Mouse (Mus musculus) megakaryocyte, embryonic 14.5 days (primary cell): Measurements from ENCODE around the gene Alpk1. TPM values are rescaled to one million over a fixed set of nuclear protein-coding genes. Genes with fewer than 3 reads are reported as not detected.

ENCODE experiments used
- H3K27me3 ChIP-seq: replicated peaks from 2 replicates; pipeline ENCODE3; 2012; ENCODE audit warnings: inconsistent platforms
- H3K36me3 ChIP-seq: replicated peaks from 2 replicates; pipeline ENCODE3; 2012; ENCODE audit warnings: low read length, inconsistent platforms, mixed read lengths
- H3K4me1 ChIP-seq: 2 replicates; pipeline ENCODE4 v1.6.1; 2012; ENCODE audit warnings: inconsistent platforms
- H3K4me3 ChIP-seq: replicated peaks from 2 replicates; pipeline ENCODE3; 2012; ENCODE audit warnings: moderate library complexity, mild to moderate bottlenecking, inconsistent platforms
- H3K9me3 ChIP-seq: 2 replicates; pipeline ENCODE4 v1.6.1; 2012; ENCODE audit warnings: inconsistent platforms
- FLI1 ChIP-seq: IDR thresholded peaks from 2 replicates; pipeline ENCODE4 v1.6.1; 2012; ENCODE audit warnings: low read length, inconsistent platforms, mixed read lengths
- GATA1 ChIP-seq: IDR thresholded peaks from 3 replicates; pipeline ENCODE4 v1.6.1; 2012; ENCODE audit warnings: mixed read lengths, low read length, inconsistent platforms, borderline replicate concordance
- polyA plus RNA-seq: library from polyadenylated mRNA; stranded (reverse); fragments of >175 nt; gene quantifications from 2 replicates; pipeline ENCODE4 v1.2.3, GENCODE M21; 2012; ENCODE audit warnings: low replicate concordance; ENCODE audit not compliant: insufficient read depth

Gene Alpk1
- polyA plus RNA-seq, 1 experiment = 0.25 TPM

DNA sequence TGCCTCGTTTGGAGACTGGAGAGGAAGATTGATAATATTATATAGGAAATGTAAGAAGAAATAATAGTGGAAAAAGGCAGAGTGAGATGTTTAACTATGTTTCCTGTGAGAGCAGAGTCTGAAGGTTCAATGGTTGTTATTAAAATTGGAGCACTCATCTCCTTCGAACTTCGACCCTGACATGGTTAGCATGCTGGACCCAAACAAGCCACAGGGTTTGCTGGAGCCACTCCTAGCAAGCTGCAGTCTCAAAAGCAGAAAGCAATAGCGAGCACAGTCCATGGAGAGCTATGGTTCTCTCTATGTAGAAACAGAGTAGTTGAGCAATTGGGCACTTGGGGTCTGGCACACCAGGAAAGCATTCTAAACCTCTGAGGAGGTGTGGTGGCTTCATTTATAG lies 59.4 kb downstream of the Alpk1 start:
- TF ChIP-seq FLI1 (no peak), GATA1 (no peak)
- H3K9me3 ChIP-seq = no peaks in the 10 kb centered on the region
- H3K4me3 ChIP-seq = no peak overlapping the region
- H3K4me1 ChIP-seq = no peaks in the 10 kb centered on the region
- H3K27me3 ChIP-seq = no peaks in the 10 kb centered on the region
- no peaks in the 10 kb centered on the region for H3K36me3 ChIP-seq

- Histone ChIP-seq H3K27me3 (no peaks in the 10 kb centered on the region), H3K9me3 (no peaks in the 10 kb centered on the region), H3K36me3 (no peaks in the 10 kb centered on the region), H3K4me1 (no peaks in the 10 kb centered on the region), H3K4me3 (no peak overlapping the region)
- TF ChIP-seq GATA1 (no peak), FLI1 (no peak)
Measured at GRCm38 (mm10) chr3:127720050-127720449, 60.3 kb downstream of the Alpk1 start.

DNA sequence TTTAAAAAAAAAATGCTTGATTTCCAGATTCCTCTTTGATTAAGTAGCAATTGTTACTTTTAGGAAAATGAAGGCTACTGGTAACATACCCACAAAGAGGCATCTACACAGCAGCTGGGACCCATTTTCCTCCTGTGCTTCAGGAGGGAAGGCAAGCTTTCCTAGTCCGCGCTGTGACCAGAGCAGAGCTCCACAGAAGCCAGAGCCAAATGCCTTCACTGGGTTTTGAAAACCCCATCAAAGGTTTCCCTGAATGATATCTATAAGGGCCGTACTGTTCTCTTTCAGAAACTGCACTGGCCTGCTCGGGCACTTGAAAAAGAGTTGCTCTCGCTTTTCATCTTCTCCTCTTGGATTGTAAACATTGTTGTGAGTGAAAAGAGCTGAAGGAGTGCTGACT lies 60.7 kb downstream of the Alpk1 start:
- no peaks in the 10 kb centered on the region for H3K4me1 ChIP-seq
- TF ChIP-seq FLI1 (no peak), GATA1 (no peak)
- H3K27me3 ChIP-seq = no peaks in the 10 kb centered on the region
- H3K36me3 ChIP-seq = no peaks in the 10 kb centered on the region
- no peak overlapping the region for H3K4me3 ChIP-seq
- H3K9me3 ChIP-seq = no peaks in the 10 kb centered on the region

GRCm38 (mm10) chr3:127716759-127717158 lies 63.6 kb downstream of the Alpk1 start:
- H3K27me3 ChIP-seq = no peaks in the 10 kb centered on the region
- no peak for TF ChIP-seq FLI1
- TF ChIP-seq GATA1 = no peak
- H3K4me1 ChIP-seq = no peaks in the 10 kb centered on the region
- no peak overlapping the region for H3K4me3 ChIP-seq
- no peaks in the 10 kb centered on the region for H3K36me3 ChIP-seq
- H3K9me3 ChIP-seq = no peaks in the 10 kb centered on the region

DNA sequence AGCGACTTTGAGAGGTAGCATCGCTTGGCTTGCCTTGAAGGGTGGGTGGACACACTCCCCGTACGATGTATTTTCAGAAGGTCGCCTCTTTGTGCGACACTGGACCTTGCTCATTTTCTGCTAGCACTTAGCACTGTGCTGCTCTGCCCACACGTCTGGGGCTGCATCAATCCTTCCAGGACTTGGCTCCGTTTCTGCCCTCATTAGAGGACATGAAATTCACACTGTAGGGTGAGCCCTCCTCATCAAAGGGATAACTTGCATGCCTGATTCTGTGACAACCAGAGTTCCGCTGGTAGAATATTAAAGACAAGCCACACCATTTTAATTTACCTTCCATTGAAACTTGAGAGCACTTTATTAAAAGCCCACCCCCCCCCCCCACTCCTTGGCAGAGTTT lies 67.2 kb downstream of the Alpk1 start:
- no peak for TF ChIP-seq GATA1
- no peak for TF ChIP-seq FLI1
- Histone ChIP-seq H3K9me3 (no peaks in the 10 kb centered on the region), H3K36me3 (no peaks in the 10 kb centered on the region), H3K4me3 (no peak overlapping the region), H3K4me1 (no peaks in the 10 kb centered on the region), H3K27me3 (no peaks in the 10 kb centered on the region)

GRCm38 (mm10) chr3:127711536-127711935 lies 68.8 kb downstream of the Alpk1 start:
- H3K36me3 ChIP-seq = no peaks in the 10 kb centered on the region
- TF ChIP-seq FLI1 (no peak), GATA1 (no peak)
- H3K27me3 ChIP-seq = no peaks in the 10 kb centered on the region
- H3K4me3 ChIP-seq = no peak overlapping the region
- no peaks in the 10 kb centered on the region for H3K4me1 ChIP-seq
- peaks cover 5% of the 10 kb centered on the region; the same call in 1 of the 2 replicates for H3K9me3 ChIP-seq

DNA sequence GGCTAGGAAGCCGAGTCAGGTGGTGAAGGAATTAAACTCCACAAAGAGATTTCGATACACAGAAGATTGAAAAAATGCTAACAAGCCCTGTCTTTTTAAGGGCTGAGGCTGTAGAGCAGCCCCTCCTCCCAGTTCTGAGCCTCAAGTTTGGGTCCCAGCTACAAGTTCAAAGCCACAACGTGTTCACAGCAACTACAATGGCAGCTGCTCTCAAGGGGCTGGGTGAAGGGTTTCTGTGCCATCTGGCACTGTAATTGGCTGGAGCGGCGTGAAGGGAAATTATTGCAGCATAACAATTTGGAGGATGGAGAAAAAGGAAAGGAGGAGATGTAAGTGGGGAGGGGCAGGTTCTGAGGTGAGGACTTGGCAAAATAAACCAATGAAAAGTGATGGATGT lies 73.2 kb downstream of the Alpk1 start:
- H3K9me3 ChIP-seq = peaks cover 13% of the 10 kb centered on the region; the same call in 1 of the 2 replicates
- peaks cover 6% of the 10 kb centered on the region for H3K27me3 ChIP-seq
- no peaks in the 10 kb centered on the region for H3K4me1 ChIP-seq
- TF ChIP-seq GATA1 = no peak
- TF ChIP-seq FLI1 = no peak
- no peak overlapping the region for H3K4me3 ChIP-seq
- no peaks in the 10 kb centered on the region for H3K36me3 ChIP-seq

GRCm38 (mm10) chr3:127706445-127707088 lies 73.8 kb downstream of the Alpk1 start:
- Histone ChIP-seq H3K4me3 (no peak overlapping the region), H3K27me3 (peaks cover 6% of the 10 kb centered on the region), H3K4me1 (no peaks in the 10 kb centered on the region), H3K36me3 (no peaks in the 10 kb centered on the region), H3K9me3 (peaks cover 13% of the 10 kb centered on the region; the same call in 1 of the 2 replicates)
- TF ChIP-seq FLI1 (no peak), GATA1 (no peak)

DNA sequence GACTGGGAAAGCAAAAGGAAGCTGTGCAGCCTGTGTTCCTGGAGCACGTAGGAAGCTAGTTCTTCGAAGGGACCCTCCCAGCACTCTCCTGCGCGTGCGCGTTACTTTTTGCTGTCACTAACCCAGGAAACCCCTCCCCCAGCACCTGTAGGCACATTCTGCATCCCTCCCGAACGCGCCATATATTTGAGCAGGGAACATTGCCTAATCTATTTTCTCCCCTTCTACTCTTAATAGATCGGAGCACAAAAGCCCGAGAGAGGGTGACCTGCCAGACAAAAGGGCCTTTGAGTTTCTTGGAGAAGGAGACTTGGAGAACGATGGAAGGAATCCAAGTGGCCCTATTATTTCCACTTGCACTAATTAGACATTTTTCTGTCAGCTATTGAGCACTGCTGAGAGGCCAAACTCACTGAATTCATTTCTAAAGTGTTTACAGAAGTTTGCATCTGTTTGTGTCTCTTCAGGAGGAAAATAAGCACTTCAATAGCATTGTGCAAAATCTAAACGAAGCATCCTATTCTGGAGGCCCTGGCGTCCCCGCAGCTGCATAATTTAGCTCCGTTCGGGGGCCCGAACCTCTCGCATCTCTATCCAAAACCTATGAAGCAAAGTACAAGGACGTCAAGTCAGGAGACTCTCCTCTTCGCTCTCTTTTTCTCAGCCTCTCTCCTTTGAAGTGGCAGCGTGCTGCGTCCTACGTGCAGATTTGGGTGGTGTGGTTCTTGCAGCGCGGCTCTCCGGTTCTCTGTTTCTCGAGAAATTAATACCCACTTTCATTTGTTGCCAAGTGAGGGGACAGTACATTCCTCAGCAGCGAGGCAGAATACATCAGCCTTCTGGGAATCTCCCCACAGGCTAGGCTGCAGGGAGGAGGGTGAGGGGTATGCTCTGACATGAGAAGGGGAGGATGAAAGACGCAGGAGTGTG lies 74.5 kb downstream of the Alpk1 start:
- Histone ChIP-seq H3K4me3 (no peak overlapping the region), H3K9me3 (peaks cover 13% of the 10 kb centered on the region; the same call in 1 of the 2 replicates), H3K27me3 (peaks cover 6% of the 10 kb centered on the region), H3K36me3 (no peaks in the 10 kb centered on the region), H3K4me1 (no peaks in the 10 kb centered on the region)
- TF ChIP-seq GATA1 (no peak), FLI1 (no peak)

DNA sequence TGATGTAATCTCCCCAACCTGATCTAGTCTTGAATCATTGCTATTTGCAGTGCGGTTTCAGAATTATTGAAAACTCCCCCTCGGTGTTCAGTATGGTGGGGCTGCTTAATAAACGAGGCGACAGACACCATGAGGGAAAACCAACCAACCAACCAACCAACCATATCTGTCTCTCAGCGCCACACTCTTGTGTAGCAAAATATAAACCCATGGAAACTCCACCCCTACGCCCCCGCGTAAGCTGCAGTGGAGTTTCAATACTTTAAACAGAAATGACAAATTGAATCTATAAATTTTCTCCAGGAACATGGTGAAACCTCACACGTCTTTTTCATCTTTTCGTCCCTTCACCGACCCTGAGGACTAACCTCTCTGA lies 75.2 kb downstream of the Alpk1 start:
- H3K4me1 ChIP-seq = no peaks in the 10 kb centered on the region
- peaks cover 6% of the 10 kb centered on the region for H3K27me3 ChIP-seq
- H3K4me3 ChIP-seq = no peak overlapping the region
- H3K36me3 ChIP-seq = no peaks in the 10 kb centered on the region
- H3K9me3 ChIP-seq = peaks cover 13% of the 10 kb centered on the region; the same call in 1 of the 2 replicates
- TF ChIP-seq GATA1 = no peak
